Mouse (Mus musculus): ENCODE results near the gene G6pc3. TPM values are rescaled to one million over a fixed set of nuclear protein-coding genes. Genes with fewer than 3 reads are reported as not detected.
"Not testable (repeated sequence)": the region's sequence is repeated elsewhere in the genome, so short reads cannot be mapped to it uniquely, and the experiment has no call there.

G6pc3 gene
- 100 to 1,000 TPM; 143 to 173 (median 158) TPM for total RNA-seq (2022)

DNA sequence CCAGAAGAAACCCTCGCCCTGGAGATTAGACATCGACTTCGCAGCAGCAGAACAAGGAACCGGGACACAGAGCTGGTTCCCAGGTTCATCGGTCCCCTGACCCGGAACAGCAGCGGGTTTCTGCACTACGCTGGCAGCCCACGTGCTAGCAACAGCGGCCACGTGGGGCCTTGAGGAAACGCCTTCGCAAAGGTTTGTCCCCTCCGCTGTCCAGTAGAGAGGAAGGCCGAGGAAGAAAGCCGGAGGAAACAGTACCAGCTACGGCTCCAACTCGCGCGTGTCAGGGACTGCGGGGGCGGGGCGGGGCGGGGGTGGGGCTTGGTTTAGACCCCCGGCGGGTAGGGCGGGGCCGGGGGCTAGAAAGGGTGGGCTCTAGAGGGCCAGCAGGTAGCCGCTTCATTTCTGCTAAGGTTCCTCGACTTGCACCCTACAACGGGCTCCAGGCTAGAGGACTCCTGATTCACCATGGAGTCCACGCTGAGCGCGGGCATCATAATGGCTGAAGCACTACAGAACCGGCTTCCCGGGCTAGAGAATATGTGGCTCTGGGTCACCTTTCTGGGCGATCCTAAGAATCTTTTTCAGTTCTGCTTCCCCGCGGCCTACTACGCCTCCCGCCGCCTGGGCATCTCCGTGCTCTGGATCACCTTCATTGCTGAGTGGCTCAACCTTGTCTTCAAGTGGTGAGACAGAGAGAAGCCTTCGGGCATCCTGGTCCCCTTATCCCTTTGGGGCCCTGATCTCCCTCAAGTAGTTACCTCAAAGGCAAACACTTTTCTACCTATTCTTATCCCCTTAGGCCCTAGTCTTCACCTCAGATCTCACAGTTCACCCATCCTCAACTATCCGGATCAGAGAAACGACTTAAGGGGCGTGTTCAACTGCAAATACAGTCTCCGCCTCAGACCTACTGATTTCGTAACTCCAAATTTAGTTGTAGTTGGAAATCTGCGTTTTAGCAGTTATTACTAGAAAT, at the start of gene G6pc3:
G6pc3 (plus strand) TSS at position 160 of the 976 bp plus-strand sequence.
- DNase-seq, result peak; percentile 92

DNA sequence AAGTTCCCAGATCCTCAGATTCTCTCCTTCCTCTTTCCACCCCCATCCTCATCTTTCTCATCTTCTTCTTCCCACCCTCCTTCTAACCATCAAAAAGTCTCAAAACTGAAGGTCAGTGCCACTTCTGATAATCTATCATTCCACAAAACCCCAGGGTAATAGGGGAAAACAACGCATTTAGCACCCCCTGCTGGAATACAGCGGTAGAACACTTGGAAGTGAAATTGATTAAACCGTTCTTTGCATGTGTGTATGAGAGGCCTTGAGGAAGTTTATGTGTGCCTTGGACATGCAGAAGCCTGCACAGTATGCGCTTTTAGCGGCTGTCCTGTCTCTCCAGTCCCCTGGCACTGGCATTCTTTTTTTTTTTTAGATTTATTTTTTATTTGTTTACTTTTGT, 48.9 kb upstream of the G6pc3 start:
- DNase-seq, result no peak

DNA sequence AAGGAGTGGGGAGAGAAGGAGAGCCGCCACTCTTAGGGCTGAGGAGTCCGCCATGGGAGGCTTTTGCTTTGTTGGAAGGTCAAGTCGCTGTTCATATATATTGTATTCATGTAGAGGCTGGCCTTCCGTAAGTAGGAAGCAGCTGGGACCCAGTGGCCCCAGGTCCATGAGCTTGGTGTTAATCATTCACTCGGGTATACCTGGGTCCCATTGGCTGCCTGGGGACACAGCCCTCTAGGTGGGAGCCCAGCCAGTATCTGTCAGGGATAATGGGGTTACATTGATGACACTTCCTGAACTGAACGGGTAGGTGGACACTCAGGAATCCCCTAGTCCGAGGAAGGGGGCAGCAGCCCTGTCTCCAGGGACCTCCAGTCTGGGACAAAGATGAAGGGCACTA, 47.1 kb upstream of the G6pc3 start:
- no peak for DNase-seq

DNA sequence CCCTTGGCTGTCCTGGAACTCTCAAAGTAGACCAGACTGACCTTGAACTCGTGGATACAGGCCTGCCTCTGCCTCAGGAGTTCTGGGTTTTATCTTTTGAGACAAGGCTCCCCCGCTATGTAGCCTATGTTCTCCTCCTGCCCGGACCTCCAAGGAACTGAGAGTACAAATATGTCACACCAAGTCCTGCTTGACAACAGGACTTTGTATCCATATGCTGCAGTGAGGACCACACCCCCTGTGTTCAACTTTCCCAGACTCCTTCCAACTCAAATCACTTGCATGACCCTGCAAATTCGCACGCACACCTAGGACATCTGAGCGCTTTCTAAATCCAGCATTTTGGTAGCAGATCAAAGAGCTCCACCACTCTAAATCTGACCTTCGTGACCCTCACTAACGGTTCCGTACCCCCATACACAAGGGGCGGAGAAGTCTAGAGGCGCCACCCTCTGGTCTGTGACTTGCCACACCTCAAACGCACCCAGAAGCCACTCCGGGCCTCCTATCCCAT, 44.4 kb upstream of the G6pc3 start:
- no peak for DNase-seq

DNA sequence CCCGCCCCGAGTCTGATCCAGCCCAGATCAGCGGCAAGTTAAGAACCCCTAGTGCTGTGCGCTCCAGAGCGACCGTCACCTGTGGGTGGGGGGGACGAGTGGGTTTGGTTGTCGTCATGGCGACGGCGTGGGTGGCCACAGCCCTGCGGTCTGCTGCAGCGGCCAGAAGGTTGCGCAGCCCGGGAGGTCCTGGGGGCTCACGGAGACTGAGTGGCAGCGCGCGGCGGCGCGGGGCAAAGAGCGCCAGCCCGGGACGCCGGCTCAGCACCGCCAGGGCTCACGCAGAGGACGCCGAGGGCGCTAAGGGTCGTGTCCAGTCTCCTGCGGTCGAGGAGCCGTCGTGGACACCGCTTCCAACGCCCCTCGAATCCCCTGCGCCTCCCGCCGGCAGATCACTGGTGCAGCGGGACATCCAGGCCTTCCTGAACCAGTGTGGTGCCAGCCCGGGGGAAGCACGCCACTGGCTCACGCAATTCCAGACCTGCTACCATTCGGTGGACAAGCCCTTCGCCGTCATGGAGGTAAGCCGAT, 43.9 kb upstream of the G6pc3 start, which contains the start of gene Nags:
Nags (plus strand) TSS at position 43 of the 531 bp plus-strand sequence.
- DNase-seq, result no peak

DNA sequence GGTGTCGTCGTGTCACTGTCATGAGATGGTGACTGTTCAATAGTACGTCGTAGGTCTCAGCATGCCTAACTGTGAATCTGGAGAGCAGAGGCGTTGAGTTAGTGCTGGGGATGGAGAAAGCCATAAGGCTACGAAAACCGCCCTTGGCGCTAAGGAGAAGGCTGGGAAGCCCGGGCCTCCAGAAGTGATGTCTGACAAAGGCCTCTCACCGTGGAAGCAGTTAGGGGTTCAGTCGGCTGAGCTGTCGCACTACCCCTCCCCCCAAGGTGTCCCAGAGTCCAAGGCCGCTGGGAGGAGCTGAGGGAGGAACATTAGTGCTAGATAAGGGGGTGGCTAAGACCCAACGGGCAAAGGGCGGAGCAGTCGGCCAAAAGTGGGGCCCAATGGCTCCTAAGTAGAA, 43.4 kb upstream of the G6pc3 start:
- DNase-seq, result no peak

DNA sequence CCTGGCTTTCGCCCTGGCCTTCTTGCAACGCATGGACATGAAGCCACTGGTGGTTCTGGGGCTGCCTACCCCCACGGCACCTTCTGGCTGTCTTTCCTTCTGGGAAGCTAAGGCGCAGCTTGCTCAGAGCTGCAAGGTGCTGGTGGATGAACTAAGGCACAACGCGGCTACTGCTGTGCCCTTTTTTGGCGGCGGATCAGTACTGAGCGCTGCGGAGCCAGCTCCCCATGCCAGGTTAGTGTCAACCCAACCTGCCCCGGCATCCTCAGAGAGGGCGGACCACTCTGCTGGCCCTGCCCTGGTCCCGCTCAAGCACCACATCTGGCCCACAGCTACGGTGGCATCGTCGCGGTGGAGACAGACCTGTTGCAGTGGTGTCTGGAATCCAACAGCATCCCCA, 42.9 kb upstream of the G6pc3 start:
- DNase-seq, result no peak

DNA sequence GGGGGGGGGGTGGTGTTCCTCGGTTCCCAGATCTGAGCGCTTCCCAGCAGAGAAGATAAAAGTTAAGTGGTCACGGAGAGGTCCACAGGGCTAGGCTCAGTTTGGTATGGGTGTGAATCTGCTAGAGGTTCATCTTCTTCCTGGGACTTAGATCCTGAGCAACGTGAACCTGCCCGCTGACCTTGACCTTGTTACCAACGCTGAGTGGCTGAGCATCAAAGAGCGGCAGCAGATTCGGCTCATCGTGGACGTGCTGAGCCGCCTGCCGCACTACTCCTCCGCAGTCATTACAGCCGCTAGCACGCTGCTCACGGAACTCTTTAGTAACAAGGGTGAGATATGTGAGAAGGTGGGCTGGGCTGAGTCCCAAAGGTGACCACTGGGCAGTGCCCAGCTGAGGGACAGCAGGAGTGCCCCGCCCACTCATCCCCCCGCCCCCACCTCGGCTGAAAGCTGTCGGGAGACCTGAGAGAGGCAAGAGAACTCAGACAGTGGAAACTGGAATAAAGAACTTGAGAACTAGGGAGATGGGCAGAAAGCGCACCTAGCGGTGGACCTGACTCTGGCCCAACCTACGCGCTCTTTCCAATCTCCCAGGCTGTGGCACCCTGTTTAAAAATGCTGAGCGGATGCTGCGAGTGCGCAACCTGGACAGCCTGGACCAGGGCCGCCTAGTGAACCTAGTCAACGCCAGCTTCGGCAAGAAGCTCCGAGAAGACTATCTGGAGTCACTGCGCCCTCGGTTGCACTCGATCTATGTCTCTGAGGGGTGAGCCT, 42.0 kb upstream of the G6pc3 start:
- no peak for DNase-seq

DNA sequence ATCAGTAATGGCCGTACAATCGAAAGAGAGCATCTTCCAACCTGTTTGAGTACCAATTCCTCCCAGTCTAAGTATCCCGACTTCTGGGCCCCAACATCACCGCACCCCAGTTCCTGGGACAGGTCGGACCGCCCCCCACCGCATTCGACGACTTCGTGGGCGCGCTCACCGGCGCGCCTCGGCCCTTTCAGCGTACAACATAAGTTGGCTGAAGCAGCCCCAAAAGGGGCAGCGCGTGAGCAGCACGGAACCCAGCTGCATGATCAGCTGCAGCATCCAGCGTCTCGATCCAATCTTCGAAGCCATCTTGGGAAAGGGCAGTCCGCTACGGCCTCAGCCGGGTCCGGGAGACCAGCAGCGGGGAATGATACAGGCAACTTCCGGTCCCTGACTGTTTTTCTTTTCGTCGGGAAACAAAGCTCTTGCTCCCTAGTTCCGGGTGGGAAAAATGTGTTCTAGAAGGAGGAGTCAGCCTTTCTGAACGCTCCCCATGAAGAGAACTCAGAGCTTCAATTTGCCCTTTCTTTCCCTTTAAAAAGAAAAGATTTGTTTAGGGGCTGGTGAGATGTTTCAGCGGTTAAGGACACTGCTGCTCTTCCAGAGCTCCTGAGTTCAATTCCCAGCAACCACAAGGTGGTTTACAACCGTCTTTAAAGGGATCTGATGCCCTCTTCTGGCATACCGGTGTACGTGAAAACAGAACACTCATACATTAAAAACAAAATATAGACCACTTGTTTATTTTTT, 33.2 kb upstream of the G6pc3 start, which contains the start of gene Tmem101:
Tmem101 (minus strand) TSS at position 366 of the 747 bp plus-strand sequence.
- DNase-seq, result peak; percentile 88

DNA sequence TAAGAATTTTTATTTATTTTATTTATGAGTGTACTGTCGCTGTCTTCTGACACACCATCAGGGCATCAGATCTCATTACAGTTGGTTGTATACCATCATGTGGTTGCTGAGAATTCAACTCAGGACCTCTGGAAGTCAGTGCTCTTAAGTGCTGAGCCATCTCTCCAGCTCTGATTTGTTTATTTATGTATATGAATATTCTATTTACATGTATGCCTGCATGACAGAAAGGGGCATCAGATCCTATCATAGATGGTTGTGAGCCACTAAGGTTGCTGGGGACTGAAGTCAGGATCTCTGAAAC, 32.7 kb upstream of the G6pc3 start:
- DNase-seq, result no peak

DNA sequence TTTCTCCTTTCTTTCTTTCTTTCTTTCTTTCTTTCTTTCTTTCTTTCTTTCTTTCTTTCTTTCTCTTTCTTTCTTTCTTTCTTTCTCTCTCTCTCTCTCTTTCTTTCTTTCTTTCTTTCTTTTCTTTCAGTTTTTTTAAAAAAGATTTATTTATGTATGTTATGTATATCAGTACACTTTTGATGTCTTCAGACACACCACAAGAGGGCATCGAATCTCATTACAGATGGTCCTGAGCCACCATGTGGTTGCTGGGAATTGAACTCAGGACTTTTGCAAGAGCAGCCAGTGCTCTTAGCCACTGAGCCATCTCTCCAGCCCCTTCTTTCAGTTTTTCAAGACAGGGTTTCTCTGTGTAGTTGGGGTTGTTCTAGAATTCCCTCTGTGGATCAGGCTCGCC, 31.4 kb upstream of the G6pc3 start:
- not testable (repeated sequence) for DNase-seq

DNA sequence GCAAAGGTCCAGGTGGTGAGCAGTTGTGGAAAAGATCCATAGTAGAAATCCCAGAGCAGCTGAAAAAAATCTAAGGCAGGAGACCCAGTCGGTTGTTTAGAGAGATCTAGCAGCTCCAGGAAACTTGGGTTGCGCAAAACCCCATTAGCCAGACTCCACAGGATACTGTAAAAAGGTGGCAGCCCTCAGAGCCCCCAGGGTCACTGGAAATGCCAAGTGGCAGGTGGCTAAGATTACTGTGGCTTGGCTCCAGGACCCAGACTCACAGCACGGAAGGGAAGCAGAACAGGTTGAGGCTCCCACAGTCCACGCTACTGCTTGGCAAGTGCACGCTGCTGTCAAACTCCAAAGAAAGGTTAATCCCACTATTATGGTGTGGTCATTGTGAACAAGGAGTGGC, 29.6 kb upstream of the G6pc3 start:
- DNase-seq, result no peak

DNA sequence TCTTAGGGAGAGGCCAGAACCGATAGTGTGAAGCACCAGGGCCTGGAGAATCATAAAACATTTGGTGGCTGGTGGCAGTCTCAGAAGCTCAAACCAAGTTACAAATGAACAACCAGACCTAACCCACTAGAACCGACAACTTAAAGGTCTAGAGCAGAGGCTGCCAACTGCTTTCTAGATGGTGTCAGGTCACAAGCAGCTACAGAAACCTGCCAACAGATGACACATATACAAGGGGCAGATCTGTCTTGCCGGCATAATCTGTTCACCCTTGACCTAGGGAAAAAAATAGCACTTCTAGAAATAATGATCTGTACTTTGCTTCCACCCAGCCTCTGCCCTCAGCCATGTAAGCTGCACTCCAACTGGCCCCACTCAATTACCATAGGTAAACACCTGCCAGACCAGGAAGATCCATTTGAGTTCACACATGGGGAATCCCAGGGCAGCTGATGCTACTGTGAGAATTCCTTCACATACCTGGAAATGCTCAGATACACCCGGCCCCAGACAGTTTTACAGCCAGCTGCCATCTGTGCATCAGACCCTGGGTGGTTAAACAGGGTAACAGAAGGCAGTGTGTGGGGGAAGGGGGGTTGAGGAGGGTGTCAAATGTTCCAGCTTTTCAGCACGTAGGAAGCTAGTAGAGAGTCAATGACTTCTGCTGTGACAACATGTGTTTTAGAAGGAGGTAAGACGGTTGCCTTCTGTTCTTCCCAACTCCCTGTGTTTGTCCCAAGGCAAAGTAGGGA, 23.3 kb upstream of the G6pc3 start:
- no peak for DNase-seq

DNA sequence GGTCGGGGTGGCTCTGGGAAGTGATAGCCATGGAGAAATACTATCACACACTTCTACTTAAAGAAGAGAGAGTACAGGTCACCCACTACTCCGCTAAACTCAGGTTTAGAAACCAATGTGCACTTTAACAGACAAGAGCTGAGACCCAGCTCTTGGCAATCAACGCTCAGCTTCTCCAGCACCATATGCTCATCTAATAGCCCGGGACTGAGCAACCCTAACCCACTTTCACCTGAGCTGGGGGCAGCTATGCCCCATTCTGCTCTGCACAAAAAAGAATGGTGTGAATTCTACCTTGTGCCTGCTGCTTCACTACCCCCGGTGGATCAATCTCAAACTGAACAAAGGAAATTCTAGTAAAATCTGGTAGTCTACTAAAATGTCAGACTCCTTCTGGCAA, 21.9 kb upstream of the G6pc3 start:
- no peak for DNase-seq

DNA sequence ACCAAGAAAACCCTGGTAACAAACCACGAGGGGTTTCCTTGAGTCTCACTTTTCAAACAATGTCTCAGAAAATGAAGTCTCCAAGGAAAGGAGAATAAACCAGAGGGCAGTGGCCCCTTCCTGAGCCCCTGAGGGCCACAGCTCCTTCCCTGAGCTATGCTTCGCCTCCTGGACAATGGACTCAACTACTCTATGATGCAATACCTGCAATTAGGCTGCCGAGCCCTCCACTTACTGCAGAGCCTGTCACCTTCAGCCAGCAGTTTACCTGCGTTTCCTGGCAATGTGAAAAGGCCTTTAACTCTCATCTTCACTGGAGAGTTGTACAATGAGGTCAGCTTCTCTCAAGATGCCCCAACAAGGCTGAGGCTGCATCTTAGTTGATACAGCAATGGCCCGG, 20.7 kb upstream of the G6pc3 start:
- no peak for DNase-seq

DNA sequence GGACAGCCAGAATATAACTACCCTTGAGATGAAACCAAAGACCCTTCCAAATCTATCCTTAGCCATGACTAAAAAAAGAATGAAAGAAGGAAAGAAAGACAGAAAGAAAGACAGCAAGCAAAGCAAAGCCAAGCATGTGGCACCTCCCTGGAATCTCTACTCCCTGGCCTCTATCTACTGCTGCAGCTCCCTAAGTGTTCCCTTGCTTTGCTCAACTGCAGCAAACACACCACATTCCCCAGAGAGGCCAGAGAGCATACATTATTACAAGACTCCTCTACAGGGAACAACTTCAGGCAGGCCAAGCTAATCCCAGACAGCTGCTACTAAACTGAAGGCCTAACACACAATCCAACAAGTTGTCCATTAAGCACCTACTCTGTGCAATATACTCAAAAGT, 9.6 kb upstream of the G6pc3 start:
- DNase-seq, result no peak

DNA sequence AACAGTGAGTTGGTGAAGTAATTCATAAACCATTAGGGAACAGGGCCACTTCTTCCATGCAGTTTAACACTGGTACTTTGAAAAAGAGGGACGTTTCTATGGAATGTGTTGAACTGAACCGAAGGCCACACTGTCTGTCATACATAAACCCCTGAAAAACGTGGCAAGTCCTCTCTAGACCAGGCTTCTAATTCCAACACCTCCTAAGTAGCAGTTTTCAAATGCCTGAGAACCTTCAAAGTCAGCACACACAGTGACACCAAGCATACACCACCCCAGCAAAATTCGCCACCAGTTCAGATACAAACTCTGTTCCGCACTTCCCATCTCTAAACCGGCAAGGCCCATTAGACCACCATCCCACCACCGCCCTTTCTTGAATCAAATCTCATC, 5.2 kb upstream of the G6pc3 start:
- no peak for DNase-seq

DNA sequence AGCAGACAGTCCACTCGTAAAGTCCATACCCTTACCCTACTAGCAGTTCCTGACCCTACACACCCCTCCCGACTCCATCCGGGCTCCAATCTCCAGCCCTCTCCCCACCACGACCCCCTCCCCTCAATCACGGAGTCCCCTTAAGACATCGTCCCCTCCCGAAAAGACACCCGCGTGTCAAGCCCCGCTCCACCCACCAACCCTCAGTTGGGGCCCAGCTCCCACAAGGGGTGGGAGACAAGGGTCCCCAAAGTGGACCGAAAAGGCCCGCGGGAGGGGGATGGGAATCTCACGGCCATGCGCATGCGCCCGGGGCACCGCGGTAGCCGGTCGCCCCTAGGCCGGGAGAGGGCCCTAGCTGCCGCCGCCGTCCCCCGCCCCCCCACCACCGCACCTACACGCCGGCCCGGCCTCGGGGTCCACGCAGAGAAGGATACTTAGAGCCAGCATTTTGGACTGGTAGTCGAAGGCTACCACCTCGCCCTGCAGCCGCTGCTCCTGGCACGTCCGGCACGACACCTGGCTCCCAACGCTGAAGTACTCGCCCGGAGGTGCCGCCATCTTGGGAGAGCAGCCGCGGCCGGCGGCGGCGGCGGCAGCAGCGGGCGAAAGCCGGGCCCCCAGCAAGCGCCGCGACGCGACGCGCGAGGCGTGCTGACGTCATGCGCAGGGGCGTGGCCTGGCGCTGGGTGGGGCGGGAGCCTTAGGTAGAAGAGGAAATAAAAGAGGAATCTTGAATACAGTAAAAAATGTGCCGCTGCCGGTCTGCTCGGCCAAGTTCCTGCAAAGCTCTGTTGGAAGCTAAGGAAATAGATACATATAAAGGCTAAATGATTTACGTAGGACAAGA, 4.5 kb upstream of the G6pc3 start, which contains the start of gene Lsm12:
Lsm12 (minus strand) TSS at position 651 of the 850 bp plus-strand sequence.
- peak; percentile 91 for DNase-seq

DNA sequence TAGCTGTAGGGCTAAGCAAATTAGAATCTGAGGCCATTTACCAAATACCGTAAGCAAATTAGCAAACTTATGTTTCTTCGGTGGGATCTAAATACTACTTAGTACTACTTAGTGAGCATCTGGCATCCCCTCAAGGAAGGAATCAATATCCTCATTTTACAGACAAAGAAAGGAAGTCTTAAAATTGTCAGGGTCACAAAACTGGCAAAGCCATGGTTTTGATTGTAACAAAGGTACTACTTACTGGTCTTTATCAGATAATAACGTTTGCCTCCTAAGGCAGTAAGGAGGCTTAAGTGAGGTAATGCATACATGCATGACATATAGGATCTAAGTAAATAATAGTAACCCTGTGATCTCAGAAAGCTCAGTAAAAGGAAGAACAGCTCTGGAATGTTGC, 3.7 kb upstream of the G6pc3 start:
- DNase-seq, result no peak

DNA sequence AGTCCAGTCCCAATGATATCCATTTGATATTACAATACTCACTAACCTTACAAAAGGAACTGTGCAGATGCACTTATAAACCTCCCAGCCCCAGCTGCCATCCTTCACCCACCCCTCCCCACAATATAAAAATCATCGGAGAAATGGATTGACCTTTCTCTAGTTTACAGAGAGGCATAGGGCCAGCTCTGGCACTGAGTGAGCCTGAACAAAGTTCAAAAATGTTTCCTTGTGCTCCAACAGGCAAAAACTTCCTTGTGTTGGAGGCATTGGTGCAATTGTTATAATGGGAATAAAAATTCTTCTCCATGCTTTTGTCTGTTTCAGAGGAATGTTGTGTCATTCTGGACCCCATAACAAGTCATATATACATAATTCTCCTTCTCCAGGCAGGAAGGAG, 3.2 kb upstream of the G6pc3 start:
- DNase-seq, result no peak

DNA sequence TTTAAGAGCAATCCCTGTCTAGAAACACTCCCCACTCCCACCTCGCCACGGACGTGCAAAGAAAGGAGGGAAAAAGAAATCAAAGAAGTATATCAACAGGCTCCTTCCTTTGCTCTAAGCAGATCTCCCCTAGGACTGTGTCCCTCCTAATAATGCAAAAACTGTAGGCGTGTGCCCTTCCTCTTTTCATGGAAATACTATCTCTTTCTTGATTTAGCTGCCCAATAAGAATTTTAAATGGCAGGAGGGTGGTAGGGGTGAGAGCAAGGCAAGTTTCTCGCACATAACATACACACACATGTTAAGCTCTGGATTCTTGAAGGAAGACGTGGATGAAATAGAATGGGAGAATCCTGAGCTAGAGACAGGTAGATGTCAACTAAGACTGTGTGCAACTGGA, 440 bp upstream of the G6pc3 start:
- no peak for DNase-seq
